Mouse (Mus musculus): ENCODE measurements at regions not wholly inside any gene's neighbourhood (a gene's known extent, or its start where the extent isn't known, plus 50 kb on each side); places are given as distances from the start of the nearest gene placed in this dataset.

GRCm38 (mm10) chrX:11665077-11665974 lies 337.7 kb downstream of the H2al1j start:
- no peak for DNase-seq (ENCODE audit: extremely low spot score in 1 of 2, low spot score in 2 of 2)
- peak overlapping the region; percentile 51 for H3K4me3 ChIP-seq
- TF ChIP-seq CTCF (IDR thresholded peaks at IDR 0.05): no peak
- intact Hi-C loops (cut with DNase I): loop anchor here (5.0 to 10.0 kb wide), 3 partner anchors 132 to 409 kb away; no protein-coding TSS in a partner anchor
- peak overlapping the region; percentile 76 for H3K27ac ChIP-seq

- TF ChIP-seq CTCF (IDR thresholded peaks at IDR 0.05): no peak
- H3K4me3 ChIP-seq: no peak overlapping the region
- no peak for DNase-seq (ENCODE audit: extremely low spot score in 1 of 2, low spot score in 2 of 2)
- intact Hi-C loops (cut with DNase I): loop anchor here (5.0 to 10.0 kb wide), 3 partner anchors 131 to 408 kb away; no protein-coding TSS in a partner anchor
- H3K27ac ChIP-seq: no peak overlapping the region
These were observed 338.9 kb downstream of the H2al1j start for GRCm38 (mm10) chrX:11666517-11666916.

- no peak for DNase-seq (ENCODE audit: extremely low spot score in 1 of 2, low spot score in 2 of 2)
- H3K4me3 ChIP-seq: no peak overlapping the region
- no peak overlapping the region for H3K27ac ChIP-seq
- intact Hi-C loops (cut with DNase I): no loop called here
- no peak for TF ChIP-seq CTCF (IDR thresholded peaks at IDR 0.05)
These were observed 344.2 kb downstream of the H2al1j start for GRCm38 (mm10) chrX:11671805-11672204.

- intact Hi-C loops (cut with DNase I): no loop called here
These were observed 350.5 kb downstream of the H2al1j start for GRCm38 (mm10) chrX:11678086-11678485.

GRCm38 (mm10) chrX:11681274-11681673 lies 353.7 kb downstream of the H2al1j start:
- no peak for DNase-seq (ENCODE audit: extremely low spot score in 1 of 2, low spot score in 2 of 2)
- no peak overlapping the region for H3K4me3 ChIP-seq
- intact Hi-C loops (cut with DNase I): no loop called here
- H3K27ac ChIP-seq: no peak overlapping the region
- no peak for TF ChIP-seq CTCF (IDR thresholded peaks at IDR 0.05)

More at GRCm38 (mm10) chrX:11678086-11678485, 350.5 kb downstream of the H2al1j start:
- no peak for TF ChIP-seq CTCF (IDR thresholded peaks at IDR 0.05)
- Histone ChIP-seq H3K27ac (no peak overlapping the region), H3K4me3 (no peak overlapping the region)
- DNase-seq (ENCODE audit: extremely low spot score in 1 of 2, low spot score in 2 of 2): no peak

GRCm38 (mm10) chrX:11689989-11690405 lies 362.4 kb downstream of the H2al1j start:
- no peak for TF ChIP-seq CTCF (IDR thresholded peaks at IDR 0.05)
- intact Hi-C loops (cut with DNase I): no loop called here
- no peak overlapping the region for H3K27ac ChIP-seq
- DNase-seq (ENCODE audit: extremely low spot score in 1 of 2, low spot score in 2 of 2): no peak
- H3K4me3 ChIP-seq: no peak overlapping the region

GRCm38 (mm10) chrX:11690446-11690845 lies 362.8 kb downstream of the H2al1j start:
- DNase-seq (ENCODE audit: extremely low spot score in 1 of 2, low spot score in 2 of 2): no peak
- H3K4me3 ChIP-seq: no peak overlapping the region
- no peak overlapping the region for H3K27ac ChIP-seq
- TF ChIP-seq CTCF (IDR thresholded peaks at IDR 0.05): no peak
- intact Hi-C loops (cut with DNase I): no loop called here

GRCm38 (mm10) chrX:11691019-11691418 lies 363.4 kb downstream of the H2al1j start:
- no peak for DNase-seq (ENCODE audit: extremely low spot score in 1 of 2, low spot score in 2 of 2)
- Histone ChIP-seq H3K27ac (no peak overlapping the region), H3K4me3 (no peak overlapping the region)
- TF ChIP-seq CTCF (IDR thresholded peaks at IDR 0.05): no peak
- intact Hi-C loops (cut with DNase I): no loop called here

- Histone ChIP-seq H3K27ac (no peak overlapping the region), H3K4me3 (no peak overlapping the region)
- DNase-seq (ENCODE audit: extremely low spot score in 1 of 2, low spot score in 2 of 2): no peak
- intact Hi-C loops (cut with DNase I): no loop called here
- TF ChIP-seq CTCF (IDR thresholded peaks at IDR 0.05): no peak
These were observed 368.9 kb downstream of the H2al1j start for GRCm38 (mm10) chrX:11696565-11696964.

- Histone ChIP-seq H3K4me3 (no peak overlapping the region), H3K27ac (no peak overlapping the region)
- no peak for DNase-seq (ENCODE audit: extremely low spot score in 1 of 2, low spot score in 2 of 2)
- intact Hi-C loops (cut with DNase I): no loop called here
- TF ChIP-seq CTCF (IDR thresholded peaks at IDR 0.05): no peak
These were observed 373.5 kb downstream of the H2al1j start for GRCm38 (mm10) chrX:11701095-11701494.

GRCm38 (mm10) chrX:11705851-11706557 lies 378.4 kb downstream of the H2al1j start:
- Histone ChIP-seq H3K27ac (no peak overlapping the region), H3K4me3 (no peak overlapping the region)
- intact Hi-C loops (cut with DNase I): no loop called here
- DNase-seq (ENCODE audit: extremely low spot score in 1 of 2, low spot score in 2 of 2): no peak
- TF ChIP-seq CTCF (IDR thresholded peaks at IDR 0.05): no peak

- DNase-seq (ENCODE audit: extremely low spot score in 1 of 2, low spot score in 2 of 2): no peak
- TF ChIP-seq CTCF (IDR thresholded peaks at IDR 0.05): no peak
- intact Hi-C loops (cut with DNase I): no loop called here
- H3K27ac ChIP-seq: no peak overlapping the region
- H3K4me3 ChIP-seq: no peak overlapping the region
These were observed 379.7 kb downstream of the H2al1j start for GRCm38 (mm10) chrX:11707330-11707729.
